Mouse (Mus musculus): ENCODE measurements around the gene Wnt16. TPM values are rescaled to one million over a fixed set of nuclear protein-coding genes. Genes with fewer than 3 reads are reported as not detected.
"Not testable (repeated sequence)": the region's sequence is repeated elsewhere in the genome, so short reads cannot be mapped to it uniquely, and the experiment has no call there.

Wnt16 gene
- polyA plus RNA-seq (2015; fragmentation: Nextera tagmentation; extraction: Ambion mirVana), result 1.2 and 1.7 TPM in 2 replicates

GRCm38 (mm10) chr6:22288004-22288736 lies at the start of gene Wnt16:
Wnt16 (plus strand) TSS chr6:22288227.
- Histone ChIP-seq H3K27ac (no peak within 1 kb of the TSS), H3K4me3 (replicated peaks) (peak within 1 kb of the TSS; percentile 42), H3K4me2 (peak within 1 kb of the TSS; percentile 77), H3K9me3 (replicated peaks) (no peaks in the 10 kb centered on the region), H3K4me1 (peaks cover 22% of the 10 kb centered on the region), H3K27me3 (peaks cover 56% of the 10 kb centered on the region), H3K36me3 (no peaks in the 10 kb centered on the region), H3K9ac (peak within 1 kb of the TSS; percentile 21; the same call in 1 of the 2 replicates)
- 2% methylated on average over 20 of the region's 20 CpGs for WGBS
- peak; percentile 79 for ATAC-seq (replicated peaks; ENCODE audit: low FRiP score)

DNA sequence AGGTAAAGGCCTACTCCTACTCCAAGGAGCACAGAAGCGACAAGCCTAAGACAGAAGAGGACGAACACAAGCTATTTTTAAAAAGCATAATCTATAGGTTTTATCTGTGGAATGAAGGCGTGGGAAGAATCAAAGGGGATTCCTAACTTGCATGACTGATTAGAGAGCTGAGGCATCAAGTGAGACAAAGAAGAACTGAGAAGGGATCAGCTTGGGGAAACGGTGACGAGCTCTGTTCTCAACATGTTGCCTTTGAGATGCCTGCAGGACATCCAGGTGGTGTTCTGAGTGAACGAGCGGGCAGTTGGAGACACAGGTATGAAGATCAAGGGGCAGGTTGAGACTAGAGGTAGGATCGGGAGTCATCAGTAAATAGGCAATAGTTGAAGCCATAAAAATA lies 44.7 kb upstream of the Wnt16 start:
- H3K9me3 ChIP-seq (replicated peaks), result no peaks in the 10 kb centered on the region
- peaks cover 12% of the 10 kb centered on the region; the same call in 1 of the 2 replicates for H3K36me3 ChIP-seq
- H3K27me3 ChIP-seq, result no peaks in the 10 kb centered on the region
- no peak overlapping the region for H3K4me2 ChIP-seq
- ATAC-seq (replicated peaks; ENCODE audit: low FRiP score), result no peak
- no peak overlapping the region for H3K27ac ChIP-seq
- WGBS, result 84% methylated on average over 8 of the region's 8 CpGs
- no peak overlapping the region for H3K9ac ChIP-seq
- H3K4me3 ChIP-seq (replicated peaks), result no peak overlapping the region
- no peaks in the 10 kb centered on the region for H3K4me1 ChIP-seq

- Histone ChIP-seq H3K9ac (no peak overlapping the region), H3K4me1 (no peaks in the 10 kb centered on the region), H3K27ac (no peak overlapping the region), H3K9me3 (replicated peaks) (no peaks in the 10 kb centered on the region), H3K36me3 (peaks cover under 1% of the 10 kb centered on the region; the same call in 1 of the 2 replicates), H3K4me3 (replicated peaks) (no peak overlapping the region), H3K27me3 (no peaks in the 10 kb centered on the region), H3K4me2 (no peak overlapping the region)
- no peak for ATAC-seq (replicated peaks; ENCODE audit: low FRiP score)
- WGBS, result 85% methylated on average over 2 of the region's 2 CpGs
These were observed 41.3 kb upstream of the Wnt16 start for GRCm38 (mm10) chr6:22246696-22247095.

- H3K9ac ChIP-seq, result no peak overlapping the region
- H3K9me3 ChIP-seq (replicated peaks), result no peaks in the 10 kb centered on the region
- H3K36me3 ChIP-seq, result 0 out of 2 replicates have a peak, but pooled peaks cover 7% of the 10 kb centered on the region
- ATAC-seq (replicated peaks; ENCODE audit: low FRiP score), result no peak
- H3K27ac ChIP-seq, result no peak overlapping the region
- no peak overlapping the region for H3K4me2 ChIP-seq
- no peak overlapping the region for H3K4me3 ChIP-seq (replicated peaks)
- H3K4me1 ChIP-seq, result no peaks in the 10 kb centered on the region
- no peaks in the 10 kb centered on the region for H3K27me3 ChIP-seq
- 59% methylated on average over 4 of the region's 4 CpGs for WGBS
These were observed 29.2 kb upstream of the Wnt16 start for GRCm38 (mm10) chr6:22258784-22259183.

DNA sequence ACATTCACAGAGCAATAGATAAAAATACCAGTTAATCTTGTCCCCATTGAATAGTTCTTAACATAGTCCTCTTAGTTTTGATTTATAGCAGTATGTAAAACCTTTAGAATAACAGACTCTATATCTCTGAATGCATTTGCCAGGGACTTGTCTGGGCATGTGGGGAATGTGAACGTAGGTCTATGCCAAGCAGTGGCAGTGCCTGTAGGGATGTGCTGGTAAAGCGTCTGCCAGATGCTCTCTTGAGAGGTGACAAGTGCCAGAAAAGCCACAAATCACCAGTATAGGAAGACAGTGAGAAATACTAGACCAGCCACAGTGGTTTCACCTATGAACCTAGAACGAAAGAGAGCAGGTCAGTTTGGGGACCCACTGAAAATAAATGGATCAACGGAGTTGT lies 25.5 kb upstream of the Wnt16 start:
- 44% methylated on average over 4 of the region's 4 CpGs for WGBS
- no peaks in the 10 kb centered on the region for H3K36me3 ChIP-seq
- H3K9ac ChIP-seq, result no peak overlapping the region
- no peak overlapping the region for H3K4me3 ChIP-seq (replicated peaks)
- H3K4me2 ChIP-seq, result no peak overlapping the region
- ATAC-seq (replicated peaks; ENCODE audit: low FRiP score), result no peak
- H3K4me1 ChIP-seq, result no peaks in the 10 kb centered on the region
- no peaks in the 10 kb centered on the region for H3K27me3 ChIP-seq
- H3K9me3 ChIP-seq (replicated peaks), result no peaks in the 10 kb centered on the region
- no peak overlapping the region for H3K27ac ChIP-seq

DNA sequence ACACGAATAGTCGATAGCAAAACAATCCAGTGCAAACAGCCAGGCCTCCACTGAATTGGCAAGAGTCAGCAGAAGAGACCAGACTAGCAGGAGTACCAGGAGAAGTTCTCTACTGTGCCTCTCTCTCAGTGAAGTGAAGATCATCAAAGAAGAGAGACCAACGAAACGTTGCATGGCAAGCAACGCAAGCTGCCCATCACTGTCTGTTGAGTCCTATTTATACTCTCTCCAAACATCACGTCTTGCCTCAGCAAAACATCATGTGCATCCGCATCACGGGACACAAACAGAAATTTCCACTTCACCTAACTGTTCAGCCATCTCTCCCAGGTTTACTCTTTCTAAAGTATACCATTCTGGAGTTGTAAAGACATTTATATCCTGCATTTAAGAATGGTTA lies 23.9 kb upstream of the Wnt16 start:
- H3K4me3 ChIP-seq (replicated peaks); H3K27ac ChIP-seq; H3K4me1 ChIP-seq; H3K36me3 ChIP-seq; H3K9me3 ChIP-seq (replicated peaks); H3K4me2 ChIP-seq; H3K9ac ChIP-seq; ATAC-seq (replicated peaks; ENCODE audit: low FRiP score); H3K27me3 ChIP-seq: not testable (repeated sequence)
- WGBS, result 87% methylated on average over 8 of the region's 8 CpGs

- Histone ChIP-seq H3K4me1 (no peaks in the 10 kb centered on the region), H3K4me2 (no peak overlapping the region), H3K27ac (no peak overlapping the region), H3K9ac (no peak overlapping the region), H3K36me3 (no peaks in the 10 kb centered on the region), H3K27me3 (no peaks in the 10 kb centered on the region), H3K9me3 (replicated peaks) (no peaks in the 10 kb centered on the region), H3K4me3 (replicated peaks) (no peak overlapping the region)
- WGBS, result 85% methylated on average over 4 of the region's 4 CpGs
- no peak for ATAC-seq (replicated peaks; ENCODE audit: low FRiP score)
These were observed 22.0 kb upstream of the Wnt16 start for GRCm38 (mm10) chr6:22266018-22266417.

DNA sequence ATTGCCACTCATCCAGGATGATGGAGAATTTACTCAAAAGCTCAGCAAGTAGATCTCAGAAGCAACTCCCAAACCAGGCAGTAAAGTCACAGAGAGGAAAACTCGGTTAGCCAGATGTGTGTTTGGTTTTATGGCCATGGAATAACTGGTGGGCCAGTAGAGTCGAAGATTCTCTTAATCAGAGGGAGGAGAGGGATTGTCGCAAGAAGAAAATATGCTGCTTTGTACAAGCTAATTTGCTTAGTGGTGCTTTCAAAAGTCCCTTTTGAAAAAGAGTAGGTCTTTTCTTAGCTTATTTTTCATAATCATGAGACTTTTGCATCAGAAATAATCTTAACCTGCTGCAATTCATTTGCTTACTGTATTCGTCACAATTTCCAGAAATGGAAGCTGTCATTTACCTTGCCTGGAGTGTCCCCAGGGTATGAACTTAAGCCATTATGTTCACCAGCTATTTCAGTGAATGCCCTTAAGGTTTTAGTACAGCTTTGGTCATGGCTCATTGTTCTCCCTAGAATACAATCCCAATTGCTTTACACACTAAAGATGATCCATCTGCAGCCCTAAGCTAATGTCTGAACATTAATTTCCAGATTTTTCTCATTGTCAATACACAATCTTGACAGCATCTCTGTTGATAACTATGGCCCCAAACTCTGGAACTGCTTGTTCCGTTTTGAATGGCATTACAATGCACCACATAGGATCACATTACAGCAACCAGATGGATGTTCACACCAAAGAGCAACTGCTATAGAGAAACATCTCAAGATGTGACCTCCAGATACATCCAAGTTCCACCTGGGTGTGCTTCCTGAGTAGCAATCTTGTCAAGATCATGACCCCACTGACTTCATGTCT lies 20.0 kb upstream of the Wnt16 start:
- Histone ChIP-seq H3K4me3 (replicated peaks) (no peak overlapping the region), H3K9ac (no peak overlapping the region), H3K9me3 (replicated peaks) (no peaks in the 10 kb centered on the region), H3K36me3 (no peaks in the 10 kb centered on the region), H3K4me2 (no peak overlapping the region), H3K4me1 (no peaks in the 10 kb centered on the region), H3K27ac (no peak overlapping the region), H3K27me3 (no peaks in the 10 kb centered on the region)
- no peak for ATAC-seq (replicated peaks; ENCODE audit: low FRiP score)
- 69% methylated on average over 5 of the region's 5 CpGs for WGBS

- Histone ChIP-seq H3K36me3 (no peaks in the 10 kb centered on the region), H3K4me2 (no peak overlapping the region), H3K4me3 (replicated peaks) (no peak overlapping the region), H3K9me3 (replicated peaks) (no peaks in the 10 kb centered on the region), H3K4me1 (no peaks in the 10 kb centered on the region), H3K9ac (no peak overlapping the region), H3K27me3 (no peaks in the 10 kb centered on the region), H3K27ac (no peak overlapping the region)
- no peak for ATAC-seq (replicated peaks; ENCODE audit: low FRiP score)
These were observed 19.4 kb upstream of the Wnt16 start for GRCm38 (mm10) chr6:22268677-22269076.

DNA sequence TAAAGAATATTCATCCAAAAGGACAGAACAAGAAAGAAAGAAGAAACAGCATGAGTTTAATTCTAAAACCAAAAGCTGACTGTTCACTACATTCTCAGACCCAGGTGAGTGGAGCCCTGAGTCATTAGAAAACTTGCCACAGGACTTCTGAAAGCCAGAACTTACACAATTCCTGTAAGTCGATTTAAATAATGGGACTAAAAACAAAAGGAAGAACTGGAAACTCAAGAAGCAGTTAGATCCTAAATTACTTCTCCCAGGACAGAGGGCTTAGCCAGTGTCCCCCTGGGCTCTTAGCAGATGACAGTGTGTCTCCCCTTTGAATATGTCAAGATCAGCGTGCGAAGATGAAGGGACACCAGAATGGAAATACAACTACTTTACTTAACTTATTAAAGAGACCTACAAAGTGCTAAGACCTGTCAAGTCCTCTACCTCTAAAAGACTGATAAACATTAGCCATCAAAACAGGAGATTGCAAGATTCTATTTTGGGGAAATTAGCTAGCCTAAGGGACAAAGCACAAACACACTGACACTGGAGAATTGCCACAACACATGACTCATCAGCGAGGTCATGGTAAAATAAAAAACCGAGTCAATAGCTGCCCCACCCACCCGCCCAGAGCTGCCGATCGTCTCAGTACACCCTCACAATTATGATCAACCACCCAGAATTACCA lies 18.0 kb upstream of the Wnt16 start:
- no peak overlapping the region for H3K4me2 ChIP-seq
- H3K27me3 ChIP-seq, result no peaks in the 10 kb centered on the region
- H3K4me1 ChIP-seq, result no peaks in the 10 kb centered on the region
- ATAC-seq (replicated peaks; ENCODE audit: low FRiP score), result no peak
- no peaks in the 10 kb centered on the region for H3K36me3 ChIP-seq
- WGBS, result 85% methylated on average over 8 of the region's 8 CpGs
- H3K4me3 ChIP-seq (replicated peaks), result no peak overlapping the region
- no peak overlapping the region for H3K27ac ChIP-seq
- no peak overlapping the region for H3K9ac ChIP-seq
- no peaks in the 10 kb centered on the region for H3K9me3 ChIP-seq (replicated peaks)

DNA sequence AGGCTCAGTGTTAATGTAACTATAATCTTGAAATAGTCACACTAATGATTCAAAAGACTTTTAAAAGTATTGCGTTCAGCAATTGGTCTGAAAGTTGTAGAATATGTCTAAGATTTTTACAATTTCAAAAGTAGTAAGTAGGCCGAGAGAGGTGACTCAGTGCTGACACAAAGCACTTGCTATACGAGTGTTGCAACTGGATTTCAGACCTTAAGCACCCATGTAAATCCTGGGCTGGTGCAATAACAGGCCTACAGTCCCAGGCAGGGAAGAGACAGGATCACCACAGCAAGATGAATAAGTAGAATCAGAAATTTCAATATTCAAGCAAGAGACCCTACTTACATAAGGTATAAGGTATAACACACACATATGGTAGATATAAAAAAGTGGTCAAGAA lies 10.1 kb upstream of the Wnt16 start:
- Histone ChIP-seq H3K27me3 (no peaks in the 10 kb centered on the region), H3K4me1 (peaks cover 21% of the 10 kb centered on the region), H3K9ac (no peak overlapping the region), H3K4me2 (no peak overlapping the region), H3K27ac (no peak overlapping the region), H3K9me3 (replicated peaks) (no peaks in the 10 kb centered on the region), H3K36me3 (no peaks in the 10 kb centered on the region), H3K4me3 (replicated peaks) (no peak overlapping the region)
- ATAC-seq (replicated peaks; ENCODE audit: low FRiP score), result no peak
- 91% methylated on average over 3 of the region's 3 CpGs for WGBS
